Mouse (Mus musculus) cerebellum, adult 2 months (tissue): ENCODE data around the gene Gm21887. TPM values are rescaled to one million over a fixed set of nuclear protein-coding genes. Genes with fewer than 3 reads are reported as not detected.
A peak's percentile ranks its signal among the peaks of the same experiment; 100 is the strongest.
"Not testable (repeated sequence)": the region's sequence is repeated elsewhere in the genome, so short reads cannot be mapped to it uniquely, and the experiment has no call there.

Source experiments
- DNase-seq, 2 experiments: peaks; one replicate each; pipeline ENCODE4 v3.0.0; 2021
- H3K27ac ChIP-seq: fragments of 200-500 bp; 2 replicates; pipeline ENCODE4 v1.5.1; 2012; ENCODE audit warnings: low read length, control low read depth, inconsistent platforms; ENCODE audit not compliant: insufficient read depth
- H3K27me3 ChIP-seq: fragments of 200-500 bp; 2 replicates; pipeline ENCODE4 v1.6.1; 2012; ENCODE audit warnings: inconsistent platforms, mild to moderate bottlenecking, low read length, moderate library complexity; ENCODE audit not compliant: control insufficient read depth, insufficient read depth
- H3K4me1 ChIP-seq: fragments of 200-500 bp; 2 replicates; pipeline ENCODE4 v1.6.1; 2011; ENCODE audit warnings: low read length; ENCODE audit not compliant: control insufficient read depth, insufficient read depth
- H3K4me3 ChIP-seq: fragments of 200-500 bp; replicated peaks from 2 replicates; pipeline ENCODE3; 2011; ENCODE audit warnings: mild to moderate bottlenecking, low read depth, low read length, control low read depth; ENCODE audit not compliant: insufficient read depth
- CTCF ChIP-seq: fragments of 200-500 bp; IDR thresholded peaks from 2 replicates; pipeline ENCODE4 v1.5.1; 2011; ENCODE audit warnings: low read depth, mild to moderate bottlenecking, control low read depth, low read length, moderate library complexity, borderline replicate concordance; ENCODE audit not compliant: insufficient read depth
- POLR2A ChIP-seq: fragments of 200-500 bp; IDR thresholded peaks from 2 replicates; pipeline ENCODE4 v1.6.1; 2011; ENCODE audit warnings: low read length, control low read depth, borderline replicate concordance; ENCODE audit not compliant: insufficient read depth
- WGBS: fragments of 180-500 bp; shearing (Covaris S2); methylation state at CpG from one replicate; pipeline ENCODE4 v1.1.7; 2018; 5-methylcytosine and 5-hydroxymethylcytosine counted together
- polyA plus RNA-seq: library from polyadenylated mRNA; depleted of rRNA; stranded (reverse); fragments of >200 nt; gene quantifications from 2 replicates; pipeline ENCODE4 v1.2.3, GENCODE M21; 2012

The Gm21887 gene
- polyA plus RNA-seq, 1 experiment = 794 TPM

GRCm38 (mm10) chrX:169977856-169978435 lies 31.5 kb upstream of the Gm21887 start:
- not testable (repeated sequence) for H3K4me3 ChIP-seq, H3K27ac ChIP-seq, H3K27me3 ChIP-seq, H3K4me1 ChIP-seq
- whole genome bisulfite sequencing = 87% methylated on average over 7 of the region's 7 CpGs
- peak in 1 of 2 experiments; percentile 16 for DNase-seq

GRCm38 (mm10) chrX:169978436-169979381 lies 30.8 kb upstream of the Gm21887 start:
- H3K4me3 ChIP-seq = peak overlapping the region; percentile 33
- WGBS = 64% methylated on average over 29 of the region's 29 CpGs
- peak; percentile 61 to 67 for DNase-seq
- not testable (repeated sequence) for H3K4me1 ChIP-seq, H3K27me3 ChIP-seq
- peak overlapping the region; percentile 5; the same call in 1 of the 2 replicates for H3K27ac ChIP-seq

DNA sequence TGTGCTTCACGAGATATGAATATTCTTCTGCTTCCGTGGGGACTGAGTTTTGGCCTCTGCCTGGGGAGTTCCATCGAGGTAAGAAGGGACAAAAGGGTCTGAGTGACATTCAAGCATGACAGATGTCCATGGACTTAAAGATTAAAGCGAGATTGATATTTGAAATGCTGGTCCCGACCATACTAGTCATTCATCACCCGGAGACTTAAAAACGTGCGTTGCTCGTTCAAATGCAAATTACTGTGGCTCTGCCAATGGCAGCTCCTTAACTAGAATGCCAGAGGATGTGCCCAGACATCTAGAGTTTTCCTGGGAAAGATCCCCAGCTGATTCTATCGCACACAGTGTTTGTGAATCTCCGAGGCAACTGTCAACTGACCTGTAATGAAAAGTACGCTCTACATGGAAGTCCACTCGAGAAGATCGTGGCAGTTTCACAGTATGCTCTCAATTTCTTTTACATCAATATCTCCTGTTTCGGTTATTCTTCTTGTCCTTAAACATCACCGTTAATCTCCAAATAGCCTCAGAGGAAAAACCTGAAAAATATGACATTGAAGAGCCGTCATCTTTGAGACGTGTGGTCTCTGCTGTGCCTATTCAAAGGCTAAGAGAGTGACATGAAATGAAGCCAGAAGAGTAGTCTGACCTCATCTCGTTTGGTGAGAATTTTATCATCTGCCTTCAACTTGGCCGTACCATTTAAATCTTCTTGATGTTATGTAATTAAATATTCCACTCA lies 29.8 kb upstream of the Gm21887 start:
- not testable (repeated sequence) for H3K27ac ChIP-seq, H3K4me1 ChIP-seq, H3K27me3 ChIP-seq
- peak overlapping the region; percentile 56 for H3K4me3 ChIP-seq
- DNase-seq = peak; percentile 42 to 48
- 67% methylated on average over 20 of the region's 20 CpGs for WGBS

DNA sequence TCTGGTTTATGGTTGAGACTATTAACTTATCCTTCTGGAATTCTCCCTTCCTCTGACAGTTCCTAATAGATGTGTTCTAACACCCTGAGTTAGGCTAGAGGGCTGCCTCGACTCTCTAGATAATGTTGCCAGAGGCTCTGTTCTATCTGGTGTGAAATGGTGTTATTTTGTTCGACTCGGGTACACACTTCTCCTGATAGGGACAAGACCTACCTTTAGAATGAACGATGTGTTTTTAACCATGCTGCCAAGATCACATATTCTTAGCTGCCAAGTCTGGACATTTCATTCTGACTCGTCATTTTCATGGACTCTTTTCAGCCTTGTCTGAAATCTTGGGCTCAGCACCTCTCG lies 29.3 kb upstream of the Gm21887 start:
- not testable (repeated sequence) for H3K27me3 ChIP-seq, H3K27ac ChIP-seq, H3K4me1 ChIP-seq, H3K4me3 ChIP-seq
- DNase-seq = peak in 1 of 2 experiments; percentile 22
- WGBS = 75% methylated on average over 6 of the region's 6 CpGs

- Histone ChIP-seq H3K27ac (no peak overlapping the region), H3K4me1 (no peaks in the 10 kb centered on the region; the same call in 1 of the 2 replicates), H3K4me3 (no peak overlapping the region), H3K27me3 (no peaks in the 10 kb centered on the region)
- WGBS = 85% methylated on average over 12 of the region's 12 CpGs
- TF ChIP-seq POLR2A = no peak
- no peak for TF ChIP-seq CTCF
- peak in 1 of 2 experiments; percentile 17 for DNase-seq
Observed at GRCm38 (mm10) chrX:169980809-169981289, 28.6 kb upstream of the Gm21887 start.

- 91% methylated on average over 19 of the region's 19 CpGs for WGBS
- peak; percentile 29 to 33 for DNase-seq
- not testable (repeated sequence) for H3K27ac ChIP-seq, H3K4me3 ChIP-seq, H3K4me1 ChIP-seq, H3K27me3 ChIP-seq
Observed at GRCm38 (mm10) chrX:169981761-169982181, 27.7 kb upstream of the Gm21887 start.

GRCm38 (mm10) chrX:169982606-169983400 lies 26.7 kb upstream of the Gm21887 start:
- 88% methylated on average over 23 of the region's 23 CpGs for WGBS
- H3K27me3 ChIP-seq, H3K4me3 ChIP-seq, H3K4me1 ChIP-seq, H3K27ac ChIP-seq, DNase-seq: not testable (repeated sequence)

DNA sequence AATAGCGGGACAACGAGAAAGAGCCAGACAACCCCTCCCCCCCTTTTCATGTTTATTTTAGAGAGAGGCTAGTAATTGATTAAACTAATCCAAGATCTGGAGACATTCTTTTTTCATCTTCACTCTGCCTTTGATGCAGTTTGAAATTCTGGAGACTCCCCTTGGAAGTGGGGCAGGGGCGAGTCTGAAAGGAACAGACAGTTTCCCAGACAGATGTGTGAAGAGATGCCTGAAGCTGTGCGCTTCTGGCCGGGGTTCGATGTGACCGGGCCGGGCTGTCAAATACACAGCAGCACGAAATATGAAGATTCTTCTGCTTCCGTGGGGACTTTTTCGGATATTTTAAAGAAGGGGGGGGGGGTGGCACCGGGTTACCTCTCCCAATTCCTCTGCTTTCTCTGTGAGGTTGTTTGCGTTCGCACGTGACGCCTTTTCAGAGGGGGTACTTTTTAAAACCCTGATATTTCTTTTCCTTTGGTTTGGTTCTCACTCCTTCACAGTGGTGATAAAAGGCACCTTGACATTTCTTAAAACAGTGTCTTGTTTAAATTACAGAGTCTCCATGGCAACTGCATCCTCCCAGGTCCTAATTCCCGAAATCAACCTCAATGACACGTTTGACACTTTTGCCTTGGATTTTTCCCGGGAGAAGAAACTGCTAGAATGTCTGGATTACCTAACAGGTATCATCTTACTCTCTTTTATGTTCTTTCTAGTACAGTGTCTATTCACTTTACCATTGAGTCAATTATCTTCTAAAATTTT lies 25.9 kb upstream of the Gm21887 start:
- H3K4me1 ChIP-seq, H3K27me3 ChIP-seq, H3K27ac ChIP-seq, DNase-seq, H3K4me3 ChIP-seq: not testable (repeated sequence)
- 87% methylated on average over 19 of the region's 19 CpGs for WGBS

DNA sequence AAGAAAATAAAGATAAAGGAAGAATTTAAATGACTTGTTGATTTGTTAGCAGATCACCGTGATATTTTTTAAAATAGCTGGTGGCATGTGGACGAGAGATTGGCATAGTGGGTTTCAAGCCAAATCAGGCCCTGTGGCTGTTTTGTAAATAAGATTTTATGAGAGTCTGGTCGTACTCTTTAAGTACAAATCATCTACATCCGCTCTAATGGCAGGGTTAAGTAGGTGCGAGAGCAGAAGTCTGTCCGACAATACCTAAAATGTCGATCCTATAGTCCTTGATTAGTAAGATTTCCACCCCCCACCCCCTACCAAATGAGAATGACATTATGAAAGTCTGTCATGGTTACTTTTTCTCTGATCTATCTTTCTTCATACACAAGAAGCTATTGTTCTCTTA lies 25.1 kb upstream of the Gm21887 start:
- 86% methylated on average over 7 of the region's 7 CpGs for WGBS
- H3K4me3 ChIP-seq, H3K27ac ChIP-seq, H3K27me3 ChIP-seq, H3K4me1 ChIP-seq: not testable (repeated sequence)
- DNase-seq = peak in 1 of 2 experiments; percentile 11

DNA sequence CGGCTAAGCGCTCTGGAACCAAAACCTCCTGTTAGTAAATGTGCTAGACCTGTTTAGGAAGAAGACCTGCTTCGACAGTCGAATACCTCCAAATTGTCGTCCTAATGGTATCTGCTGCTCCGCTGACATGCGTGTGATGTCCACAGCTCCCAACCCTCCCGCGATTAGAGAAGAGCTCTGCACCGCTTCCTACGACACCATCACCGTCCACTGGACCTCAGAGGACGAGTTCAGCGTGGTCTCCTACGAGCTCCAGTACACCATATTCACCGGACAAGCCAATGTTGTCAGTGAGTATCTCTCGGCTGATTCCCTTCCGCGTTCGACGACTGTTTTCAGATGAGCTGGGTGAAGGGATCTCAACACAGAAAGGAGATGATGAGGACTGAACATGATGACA lies 24.6 kb upstream of the Gm21887 start:
- WGBS = 89% methylated on average over 21 of the region's 21 CpGs
- H3K27ac ChIP-seq, H3K4me1 ChIP-seq, H3K27me3 ChIP-seq, H3K4me3 ChIP-seq: not testable (repeated sequence)
- peak; percentile 32 for DNase-seq

DNA sequence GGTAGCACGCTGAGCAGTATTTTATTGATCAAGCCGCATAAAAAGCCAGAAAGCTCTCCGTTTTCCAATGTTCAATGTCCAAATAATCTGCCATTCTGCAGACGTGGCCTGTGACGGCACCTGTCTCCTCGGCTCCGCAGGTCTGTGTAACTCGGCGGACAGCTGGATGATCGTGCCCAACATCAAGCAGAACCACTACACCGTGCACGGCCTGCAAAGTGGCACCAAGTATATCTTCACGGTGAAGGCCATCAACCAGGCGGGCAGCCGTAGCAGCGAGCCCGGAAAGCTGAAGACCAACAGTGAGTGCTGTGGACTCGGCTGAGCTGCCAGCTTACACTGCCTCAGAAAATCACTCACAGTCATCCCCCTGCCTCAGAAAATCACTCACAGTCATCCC lies 23.7 kb upstream of the Gm21887 start:
- H3K27ac ChIP-seq, H3K4me3 ChIP-seq, H3K27me3 ChIP-seq, H3K4me1 ChIP-seq: not testable (repeated sequence)
- peak; percentile 53 to 66 for DNase-seq
- WGBS = 84% methylated on average over 18 of the region's 18 CpGs
